Mouse (Mus musculus) thymus, adult 2 months (tissue): Measurements from ENCODE around the gene Thra.

Experiments used
- CTCF ChIP-seq: fragments of 200-500 bp; IDR thresholded peaks from 2 replicates; pipeline ENCODE4 v1.5.1; 2012; ENCODE audit warnings: mild to moderate bottlenecking, control low read depth, low read length, moderate library complexity, borderline replicate concordance; ENCODE audit not compliant: control insufficient read depth, poor library complexity, insufficient read depth; ENCODE audit errors: extremely low read depth
- POLR2A ChIP-seq: fragments of 200-500 bp; IDR thresholded peaks from 2 replicates; pipeline ENCODE4 v1.6.1; 2012; ENCODE audit warnings: mild to moderate bottlenecking, low read length, control low read depth, moderate library complexity; ENCODE audit not compliant: control insufficient read depth, poor library complexity, insufficient read depth; ENCODE audit errors: extremely low read depth

DNA sequence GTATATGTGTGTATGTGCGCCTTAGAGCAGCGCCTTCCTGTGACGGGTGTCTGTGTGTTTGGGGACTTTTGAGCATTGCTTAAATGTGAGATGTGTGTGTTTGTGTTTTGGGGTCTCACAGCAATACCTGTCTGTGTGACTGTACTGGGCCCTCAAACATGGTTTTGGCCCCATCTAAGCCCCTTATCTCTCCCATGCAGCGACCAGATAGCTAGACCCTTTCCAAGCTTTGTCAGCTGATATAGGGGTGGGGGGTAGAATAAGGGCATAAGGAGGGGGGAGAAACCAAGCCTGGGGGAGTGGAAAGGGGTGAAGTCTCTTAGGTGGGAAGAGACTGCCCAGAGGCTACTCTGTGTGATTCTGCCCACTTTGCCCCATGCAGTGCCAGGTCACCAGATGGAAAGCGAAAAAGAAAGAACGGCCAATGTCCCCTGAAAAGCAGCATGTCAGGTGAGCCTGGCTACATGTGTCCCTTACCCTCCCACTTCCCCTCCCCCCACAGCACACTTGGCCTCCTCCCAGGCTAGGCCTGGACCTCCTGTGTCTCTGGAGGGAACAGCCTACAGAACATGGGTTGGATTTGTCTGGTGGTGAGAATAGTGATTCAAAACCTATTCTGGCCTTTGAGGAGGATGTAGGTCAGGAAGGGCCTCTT, 15.4 kb downstream of the Thra start:
- TF ChIP-seq CTCF: no peak
- no peak for TF ChIP-seq POLR2A
